Mouse (Mus musculus) forebrain, embryonic 11.5 days (tissue): Measurements from ENCODE around the gene Il4i1. TPM values are rescaled to one million over a fixed set of nuclear protein-coding genes. Genes with fewer than 3 reads are reported as not detected.

Experiments
- ATAC-seq: fragments of 200-750 bp; cut with Nextera tagmentation; replicated peaks from 2 replicates; pipeline ENCODE4 v1.8.0; 2017; ENCODE audit warnings: moderate TSS enrichment; ENCODE audit not compliant: low FRiP score
- DNase-seq: peaks from one replicate; pipeline ENCODE4 v3.0.0-alpha.2; 2017; ENCODE audit warnings: low spot score
- H3K27ac ChIP-seq: fragments of 300-500 bp; sonication (generic); 2 replicates; pipeline ENCODE4 v1.5.1; 2014; ENCODE audit warnings: low read depth, low read length
- H3K27me3 ChIP-seq: fragments of 300-500 bp; sonication (generic); 2 replicates; pipeline ENCODE4 v1.6.1; 2014; ENCODE audit warnings: mild to moderate bottlenecking, low read length, mixed read lengths; ENCODE audit not compliant: control insufficient read depth, insufficient read depth
- H3K36me3 ChIP-seq: fragments of 300-500 bp; sonication (generic); 2 replicates; pipeline ENCODE4 v1.6.1; 2014; ENCODE audit warnings: mild to moderate bottlenecking, low read length, moderate library complexity, mixed read lengths; ENCODE audit not compliant: control insufficient read depth, insufficient read depth
- H3K4me1 ChIP-seq: fragments of 300-500 bp; sonication (generic); replicated peaks from 2 replicates; pipeline ENCODE4 v1.6.1; 2014; ENCODE audit warnings: low read length, mixed read lengths; ENCODE audit not compliant: control insufficient read depth, insufficient read depth
- H3K4me2 ChIP-seq: fragments of 300-500 bp; sonication (generic); 2 replicates; pipeline ENCODE4 v1.6.1; 2014; ENCODE audit warnings: low read depth, mild to moderate bottlenecking, low read length, moderate library complexity, mixed read lengths; ENCODE audit not compliant: severe bottlenecking
- H3K4me3 ChIP-seq: fragments of 300-500 bp; sonication (generic); 2 replicates; pipeline ENCODE4 v1.5.1; 2014; ENCODE audit warnings: low read depth, low read length
- H3K9ac ChIP-seq: fragments of 300-500 bp; sonication (generic); 2 replicates; pipeline ENCODE4 v1.6.1; 2014; ENCODE audit warnings: low read length
- H3K9me3 ChIP-seq: fragments of 300-500 bp; sonication (generic); 2 replicates; pipeline ENCODE4 v1.6.1; 2016; ENCODE audit warnings: low read length, mixed read lengths; ENCODE audit not compliant: control insufficient read depth
- WGBS: fragments of 180-500 bp; shearing (Covaris S2); extraction: QIAGEN DNeasy Blood & Tissue Kit; methylation state at CpG from one replicate; pipeline ENCODE4 v1.1.7; 2014; 5-methylcytosine and 5-hydroxymethylcytosine counted together
- microRNA counts: library from miRNA; unstranded; fragments of <30 nt; microRNA quantifications from one replicate; lab custom pipeline; 2015
- microRNA-seq: library from miRNA; unstranded; fragments of <30 nt; microRNA quantifications from one replicate; pipeline ENCODE4, GENCODE M21; 2016; ENCODE audit not compliant: insufficient number of aligned reads
- polyA plus RNA-seq: library from polyadenylated mRNA; unstranded; fragments of >200 nt; fragmentation: Nextera tagmentation; extraction: Ambion mirVana; gene quantifications from 2 replicates; pipeline ENCODE4 v1.2.1, GENCODE M21; 2014

The Il4i1 gene
- polyA plus RNA-seq, 1 experiment from 2014 or later = 1.4 TPM

- no peaks in the 10 kb centered on the region for H3K4me1 ChIP-seq
- H3K9me3 ChIP-seq = no peaks in the 10 kb centered on the region
- DNase-seq (no peak), ATAC-seq (no peak)
- H3K36me3 ChIP-seq = peaks cover 26% of the 10 kb centered on the region; the same call in 1 of the 2 replicates
- H3K9ac ChIP-seq = no peak overlapping the region
- 91% methylated on average over 14 of the region's 14 CpGs for WGBS
- H3K4me3 ChIP-seq = no peak overlapping the region
- no peaks in the 10 kb centered on the region for H3K27me3 ChIP-seq
- H3K27ac ChIP-seq = no peak overlapping the region
- H3K4me2 ChIP-seq = no peak overlapping the region
Measured at GRCm38 (mm10) chr7:44877833-44878232, 61.6 kb downstream of the Il4i1 start.

- Histone ChIP-seq H3K27ac (no peak overlapping the region), H3K4me2 (no peak overlapping the region), H3K27me3 (no peaks in the 10 kb centered on the region), H3K36me3 (peaks cover 31% of the 10 kb centered on the region), H3K9ac (no peak overlapping the region), H3K4me1 (no peaks in the 10 kb centered on the region), H3K9me3 (no peaks in the 10 kb centered on the region), H3K4me3 (no peak overlapping the region)
- DNase-seq (no peak), ATAC-seq (no peak)
- WGBS = 94% methylated on average over 3 of the region's 3 CpGs
Measured at GRCm38 (mm10) chr7:44883036-44883435, 66.8 kb downstream of the Il4i1 start.

DNA sequence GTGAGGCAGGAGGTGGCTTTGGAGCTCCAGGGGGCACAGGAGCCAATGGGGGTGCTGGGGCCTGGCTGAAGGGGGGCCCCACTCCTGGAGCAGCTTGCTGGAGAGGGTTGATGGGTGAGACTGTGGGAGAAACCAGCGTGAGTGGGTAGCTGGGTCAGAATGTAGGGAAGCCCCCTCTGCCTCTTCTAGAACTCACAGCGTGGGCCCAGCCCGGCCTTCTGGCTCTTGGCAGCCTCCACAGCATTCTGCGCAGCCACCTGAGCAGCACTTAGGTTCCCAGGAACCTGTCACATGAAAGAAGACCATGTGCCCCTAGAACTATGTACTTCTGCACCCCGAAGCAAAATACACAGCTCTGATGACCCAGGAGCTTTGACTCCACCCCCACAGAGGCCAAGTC is 68.5 kb downstream of the Il4i1 start:
- no peaks in the 10 kb centered on the region for H3K9me3 ChIP-seq
- ATAC-seq (no peak), DNase-seq (no peak)
- 97% methylated on average over 5 of the region's 5 CpGs for WGBS
- peaks cover 21% of the 10 kb centered on the region for H3K36me3 ChIP-seq
- H3K27ac ChIP-seq = no peak overlapping the region
- no peak overlapping the region for H3K4me3 ChIP-seq
- no peaks in the 10 kb centered on the region for H3K27me3 ChIP-seq
- H3K9ac ChIP-seq = no peak overlapping the region
- H3K4me2 ChIP-seq = no peak overlapping the region
- no peaks in the 10 kb centered on the region for H3K4me1 ChIP-seq

DNA sequence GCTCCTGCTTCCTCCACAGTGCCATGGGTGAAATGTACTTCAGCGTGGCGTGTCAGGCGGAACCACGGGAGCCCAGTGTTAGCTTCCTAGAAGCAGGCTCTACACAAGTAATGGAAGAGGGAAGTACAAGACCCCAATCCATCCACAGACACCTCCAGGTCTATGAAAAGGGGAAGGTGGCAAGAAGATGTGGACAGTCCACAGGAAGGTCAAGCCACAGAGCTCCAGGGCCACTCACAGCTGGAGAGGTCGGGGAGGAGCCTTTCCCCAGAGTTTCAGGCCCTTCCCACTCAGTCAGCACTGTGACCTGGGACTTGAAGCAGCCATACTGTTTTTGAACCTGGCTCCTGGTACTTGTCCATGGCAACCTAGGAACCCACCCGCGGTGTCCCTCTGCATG is 70.8 kb downstream of the Il4i1 start:
- H3K36me3 ChIP-seq = peaks cover 14% of the 10 kb centered on the region
- no peak overlapping the region for H3K4me2 ChIP-seq
- H3K9me3 ChIP-seq = no peaks in the 10 kb centered on the region
- no peaks in the 10 kb centered on the region for H3K27me3 ChIP-seq
- H3K4me1 ChIP-seq = peaks cover 9% of the 10 kb centered on the region
- no peak overlapping the region for H3K27ac ChIP-seq
- no peak overlapping the region for H3K4me3 ChIP-seq
- DNase-seq (no peak), ATAC-seq (no peak)
- 90% methylated on average over 7 of the region's 7 CpGs for WGBS
- H3K9ac ChIP-seq = no peak overlapping the region

DNA sequence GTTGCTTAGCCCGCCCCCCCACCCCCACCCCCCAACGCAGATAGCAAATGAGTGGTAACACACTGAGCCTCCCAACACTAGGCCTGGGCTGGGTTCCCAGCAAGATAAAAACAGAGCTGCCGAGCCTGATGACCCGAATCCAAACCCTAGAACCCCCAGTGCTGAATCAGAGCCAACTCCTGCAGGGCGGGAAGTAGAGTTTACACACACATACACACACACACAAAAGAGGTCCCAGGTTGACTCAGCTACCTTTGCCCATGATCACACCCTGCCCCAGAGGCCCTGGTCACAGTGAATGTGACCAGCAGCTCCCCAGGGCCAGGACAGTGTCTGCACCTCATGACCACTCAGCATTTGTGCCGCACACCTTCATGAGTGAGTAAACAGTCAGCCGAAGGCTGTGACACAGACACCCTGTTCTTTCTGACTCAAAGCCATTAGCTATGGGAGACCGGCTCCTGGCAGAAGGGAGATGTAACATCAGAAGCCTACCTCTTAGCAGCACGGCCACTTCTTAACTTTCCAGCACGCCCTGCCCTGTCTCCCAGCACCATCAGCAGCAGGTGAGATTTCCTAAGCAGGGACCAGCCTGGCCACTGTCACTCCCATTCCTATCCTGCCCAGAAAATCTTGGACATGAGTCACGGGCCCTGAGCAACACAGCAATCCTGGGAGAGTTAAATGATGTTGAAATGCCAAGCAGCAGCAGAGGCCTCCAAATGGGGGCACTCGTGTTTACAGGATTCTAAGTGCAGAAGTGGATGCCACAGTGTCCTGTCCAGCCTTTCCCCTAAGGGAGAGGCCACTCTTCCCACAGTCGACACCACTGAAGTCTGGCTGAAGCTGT is 72.3 kb downstream of the Il4i1 start:
- WGBS = 92% methylated on average over 13 of the region's 13 CpGs
- ATAC-seq = no peak
- H3K4me3 ChIP-seq = no peak overlapping the region

GRCm38 (mm10) chr7:44890180-44890579 is 74.0 kb downstream of the Il4i1 start:
- Histone ChIP-seq H3K4me1 (peaks cover 25% of the 10 kb centered on the region), H3K36me3 (peaks cover 2% of the 10 kb centered on the region; the same call in 1 of the 2 replicates), H3K9me3 (no peaks in the 10 kb centered on the region), H3K27me3 (no peaks in the 10 kb centered on the region), H3K4me3 (no peak overlapping the region), H3K4me2 (no peak overlapping the region), H3K27ac (no peak overlapping the region), H3K9ac (no peak overlapping the region; the same call in 1 of the 2 replicates)
- 95% methylated on average over 6 of the region's 7 CpGs for WGBS
- ATAC-seq (no peak), DNase-seq (no peak)

More for the DNA sequence above, 72.3 kb downstream of the Il4i1 start:
- H3K9ac ChIP-seq = no peak overlapping the region; the same call in 1 of the 2 replicates
- DNase-seq = no peak
- H3K4me2 ChIP-seq = no peak overlapping the region
- peaks cover 13% of the 10 kb centered on the region for H3K4me1 ChIP-seq
- H3K27me3 ChIP-seq = no peaks in the 10 kb centered on the region
- no peak overlapping the region for H3K27ac ChIP-seq
- peaks cover 9% of the 10 kb centered on the region for H3K36me3 ChIP-seq
- H3K9me3 ChIP-seq = no peaks in the 10 kb centered on the region

MicroRNAs within 50 kb of the gene (microRNA counts, 519-probe panel; counts per million panel counts)
- 31.2 counts per million for microRNA mmu-miR-707 (lab: Ali Mortazavi, UCI)

Small RNA genes within 50 kb of the gene (microRNA-seq; reads per million reads assigned to microRNA genes)
- not detected for gene Mir707

Other genes with a start within 250 kb of the Il4i1 start
- gene Napsa, start 244.0 kb upstream of the Il4i1 start, polyA plus RNA-seq = 0.68 and 0.92 TPM in 2 replicates
- 1.8 and 2.0 TPM in 2 replicates for gene Kcnc3, start 225.7 kb upstream of the Il4i1 start, polyA plus RNA-seq
- 1.7 and 2.6 TPM in 2 replicates for gene Myh14, start 145.5 kb upstream of the Il4i1 start, polyA plus RNA-seq
- gene Izumo2, start 107.6 kb upstream of the Il4i1 start, polyA plus RNA-seq = not detected in 2 replicates
- gene Vrk3, start 68.0 kb upstream of the Il4i1 start, polyA plus RNA-seq = 41.7 and 42.2 TPM in 2 replicates
- 3.9 and 4.4 TPM in 2 replicates for gene Zfp473, start 65.3 kb upstream of the Il4i1 start, polyA plus RNA-seq
- gene Nup62, start 299 bp upstream of the Il4i1 start, polyA plus RNA-seq = 73.5 and 86.5 TPM in 2 replicates
- gene Atf5, start 271 bp downstream of the Il4i1 start, polyA plus RNA-seq = 3.2 and 3.4 TPM in 2 replicates
- gene Akt1s1, start 32.6 kb downstream of the Il4i1 start, polyA plus RNA-seq = 79.9 and 83.0 TPM in 2 replicates
- 67.6 and 69.9 TPM in 2 replicates for gene Tbc1d17, start 32.7 kb downstream of the Il4i1 start, polyA plus RNA-seq
- gene Pnkp, start 40.8 kb downstream of the Il4i1 start, polyA plus RNA-seq = 31.6 and 32.1 TPM in 2 replicates
- 454 and 526 TPM in 2 replicates for gene Ptov1, start 53.4 kb downstream of the Il4i1 start, polyA plus RNA-seq
- 135 and 139 TPM in 2 replicates for gene Med25, start 76.3 kb downstream of the Il4i1 start, polyA plus RNA-seq
- 32.9 TPM in 2 replicates for gene Fuz, start 79.7 kb downstream of the Il4i1 start, polyA plus RNA-seq
- 88.8 and 93.4 TPM in 2 replicates for gene Ap2a1, start 113.1 kb downstream of the Il4i1 start, polyA plus RNA-seq
- gene Tsks, start 126.8 kb downstream of the Il4i1 start, polyA plus RNA-seq = 0.23 TPM in 1 of 2 replicates, not detected in the other
- 26.3 and 27.2 TPM in 2 replicates for gene Cpt1c, start 158.5 kb downstream of the Il4i1 start, polyA plus RNA-seq
- 286 and 301 TPM in 2 replicates for gene Prmt1, start 170.2 kb downstream of the Il4i1 start, polyA plus RNA-seq
- 75.3 and 86.0 TPM in 2 replicates for gene Irf3, start 181.3 kb downstream of the Il4i1 start, polyA plus RNA-seq
- gene Bcl2l12, start 182.3 kb downstream of the Il4i1 start, polyA plus RNA-seq = 70.6 and 74.9 TPM in 2 replicates
- gene Scaf1, start 200.0 kb downstream of the Il4i1 start, polyA plus RNA-seq = 59.9 and 60.2 TPM in 2 replicates
- 15.5 and 16.6 TPM in 2 replicates for gene Rras, start 201.6 kb downstream of the Il4i1 start, polyA plus RNA-seq
- gene Prr12, start 236.5 kb downstream of the Il4i1 start, polyA plus RNA-seq = 16.1 and 19.2 TPM in 2 replicates
- gene Nosip, start 246.0 kb downstream of the Il4i1 start, polyA plus RNA-seq = 52.6 and 64.0 TPM in 2 replicates
- 14.2 and 18.4 TPM in 2 replicates for gene Prrg2, start 246.3 kb downstream of the Il4i1 start, polyA plus RNA-seq